Mouse (Mus musculus) midbrain, embryonic 13.5 days (tissue): ENCODE results near the gene Olfr1131. TPM values are rescaled to one million over a fixed set of nuclear protein-coding genes. Genes with fewer than 3 reads are reported as not detected.
"Not testable (repeated sequence)": the region's sequence is repeated elsewhere in the genome, so short reads cannot be mapped to it uniquely, and the experiment has no call there.

ENCODE experiments used
- ATAC-seq: fragments of 200-750 bp; cut with Nextera tagmentation; 2 replicates; pipeline ENCODE4 v1.8.0; 2017; ENCODE audit warnings: mild to moderate bottlenecking, moderate TSS enrichment, moderate library complexity
- H3K27ac ChIP-seq: fragments of 300-500 bp; sonication (generic); 2 replicates; pipeline ENCODE4 v1.5.1; 2015; ENCODE audit warnings: inconsistent platforms, mild to moderate bottlenecking, moderate library complexity
- H3K27me3 ChIP-seq: fragments of 300-500 bp; sonication (generic); 2 replicates; pipeline ENCODE4 v1.6.1; 2015; ENCODE audit warnings: mild to moderate bottlenecking, inconsistent platforms
- H3K36me3 ChIP-seq: fragments of 300-500 bp; sonication (generic); 2 replicates; pipeline ENCODE4 v1.6.1; 2015; ENCODE audit warnings: mild to moderate bottlenecking, inconsistent platforms
- H3K4me1 ChIP-seq: fragments of 300-500 bp; sonication (generic); replicated peaks from 2 replicates; pipeline ENCODE4 v1.6.1; 2015; ENCODE audit warnings: inconsistent platforms
- H3K4me2 ChIP-seq: fragments of 300-500 bp; sonication (generic); replicated peaks from 2 replicates; pipeline ENCODE4 v1.6.1; 2015; ENCODE audit warnings: moderate library complexity, mild to moderate bottlenecking, inconsistent platforms
- H3K4me3 ChIP-seq: fragments of 300-500 bp; sonication (generic); replicated peaks from 2 replicates; pipeline ENCODE4 v1.5.1; 2015; ENCODE audit warnings: mild to moderate bottlenecking, inconsistent platforms
- H3K9ac ChIP-seq: fragments of 300-500 bp; sonication (generic); replicated peaks from 2 replicates; pipeline ENCODE4 v1.6.1; 2015; ENCODE audit warnings: mild to moderate bottlenecking, inconsistent platforms
- H3K9me3 ChIP-seq: fragments of 300-500 bp; sonication (generic); 2 replicates; pipeline ENCODE4 v1.6.1; 2016; ENCODE audit warnings: mild to moderate bottlenecking, inconsistent platforms
- WGBS: fragments of 180-500 bp; shearing (Covaris S2); methylation state at CpG from one replicate; pipeline ENCODE4 v1.1.7; 2015; 5-methylcytosine and 5-hydroxymethylcytosine counted together
- polyA plus RNA-seq: library from polyadenylated mRNA; unstranded; fragments of >200 nt; fragmentation: Nextera tagmentation; extraction: Ambion mirVana; gene quantifications from 2 replicates; pipeline ENCODE4 v1.2.1, GENCODE M21; 2015

The Olfr1131 gene
- not detected in 2 replicates for polyA plus RNA-seq

- Histone ChIP-seq H3K27me3 (no peaks in the 10 kb centered on the region), H3K9me3 (no peaks in the 10 kb centered on the region), H3K27ac (no peak within 1 kb of the TSS), H3K36me3 (no peaks in the 10 kb centered on the region), H3K4me1 (no peaks in the 10 kb centered on the region), H3K4me2 (no peak within 1 kb of the TSS), H3K4me3 (no peak within 1 kb of the TSS), H3K9ac (no peak within 1 kb of the TSS)
- ATAC-seq: no peak
- WGBS: 71% methylated on average over 3 of the region's 3 CpGs
Observed at GRCm38 (mm10) chr2:87626804-87627203, at the start of gene Olfr1131. Olfr1131 (plus strand) TSS chr2:87627104.

DNA sequence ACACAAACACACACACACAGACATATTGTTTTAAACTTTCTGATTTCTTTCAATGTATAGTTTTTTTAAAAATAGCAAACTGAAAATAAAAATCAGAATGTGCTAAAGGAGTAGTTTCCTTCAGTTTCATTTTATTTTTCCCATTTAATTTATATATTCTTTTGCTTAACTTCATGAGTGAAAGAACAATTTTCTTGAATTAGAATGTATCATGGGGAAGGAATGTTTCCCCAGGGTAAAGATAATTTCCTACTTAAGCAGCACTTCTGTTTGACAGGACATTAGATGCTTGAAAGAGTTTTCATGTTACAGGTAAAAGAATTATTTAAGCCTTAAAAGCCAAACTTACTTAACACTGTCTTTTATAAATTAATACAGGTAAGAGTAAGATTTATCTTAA, 21.0 kb upstream of the Olfr1131 start, which contains the start of gene Olfr1130:
Gene Olfr1130 (plus strand): TSS at position 301 of the 400 bp plus-strand sequence.
- not testable (repeated sequence) for H3K4me2 ChIP-seq, H3K9me3 ChIP-seq, H3K36me3 ChIP-seq, H3K27me3 ChIP-seq, H3K4me3 ChIP-seq, H3K4me1 ChIP-seq, H3K9ac ChIP-seq, ATAC-seq, H3K27ac ChIP-seq

GRCm38 (mm10) chr2:87637435-87637834, 10.5 kb downstream of the Olfr1131 start, which contains the start of gene Olfr1132:
Olfr1132 (minus strand) TSS chr2:87637535.
- no peaks in the 10 kb centered on the region for H3K36me3 ChIP-seq
- ATAC-seq: no peak
- H3K9me3 ChIP-seq: no peaks in the 10 kb centered on the region
- H3K27ac ChIP-seq: no peak within 1 kb of the TSS
- no peak within 1 kb of the TSS for H3K9ac ChIP-seq
- H3K4me2 ChIP-seq: no peak within 1 kb of the TSS
- no peaks in the 10 kb centered on the region for H3K27me3 ChIP-seq
- H3K4me1 ChIP-seq: no peaks in the 10 kb centered on the region
- no peak within 1 kb of the TSS for H3K4me3 ChIP-seq

DNA sequence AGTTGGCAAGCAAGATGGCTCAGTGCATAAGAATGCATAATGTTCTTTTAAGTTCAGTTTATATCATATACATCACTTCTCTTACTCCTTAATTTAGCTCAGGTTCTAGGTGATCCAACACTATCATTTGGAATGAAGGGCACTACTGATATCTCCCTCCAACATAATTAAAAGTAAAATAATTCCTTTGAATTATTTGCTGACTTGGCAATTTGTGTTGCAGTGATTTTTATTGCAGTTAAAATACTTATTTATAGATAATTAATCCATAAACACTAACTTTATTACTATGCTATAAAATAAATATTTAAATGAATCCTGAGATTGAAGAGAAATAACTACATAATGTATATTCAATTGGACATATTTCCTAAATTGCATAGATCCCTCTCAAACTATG, 15.5 kb downstream of the Olfr1131 start:
- Histone ChIP-seq H3K36me3 (no peaks in the 10 kb centered on the region), H3K27ac (no peak overlapping the region), H3K4me2 (no peak overlapping the region), H3K4me3 (no peak overlapping the region), H3K27me3 (no peaks in the 10 kb centered on the region), H3K9ac (no peak overlapping the region), H3K4me1 (no peaks in the 10 kb centered on the region), H3K9me3 (no peaks in the 10 kb centered on the region)
- ATAC-seq: no peak

DNA sequence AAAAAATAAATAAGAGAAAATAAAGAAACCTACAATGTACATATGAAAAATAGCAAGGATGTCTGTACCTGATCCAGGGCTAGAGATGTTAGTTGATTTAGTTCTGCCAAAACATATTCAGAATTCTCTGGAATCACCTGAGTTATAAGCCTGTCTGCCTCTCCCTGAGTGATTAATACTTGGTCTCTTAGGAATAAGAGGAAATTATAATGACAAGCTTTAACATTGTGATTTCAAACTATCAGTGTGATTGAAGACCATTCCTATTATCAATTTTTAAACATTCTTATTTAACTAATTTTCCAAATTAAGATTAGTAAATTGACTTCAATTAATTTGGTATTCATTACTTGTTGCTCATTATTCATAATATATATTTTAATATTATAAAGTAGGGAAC, 20.4 kb downstream of the Olfr1131 start, which contains the start of gene Olfr1133:
Gene Olfr1133 (minus strand): TSS at position 101 of the 400 bp plus-strand sequence.
- ATAC-seq: no peak
- no peaks in the 10 kb centered on the region for H3K36me3 ChIP-seq
- H3K27ac ChIP-seq: no peak within 1 kb of the TSS
- no peak within 1 kb of the TSS for H3K4me3 ChIP-seq
- no peak within 1 kb of the TSS for H3K4me2 ChIP-seq
- no peaks in the 10 kb centered on the region for H3K27me3 ChIP-seq
- H3K9ac ChIP-seq: no peak within 1 kb of the TSS
- no peaks in the 10 kb centered on the region for H3K4me1 ChIP-seq
- H3K9me3 ChIP-seq: no peaks in the 10 kb centered on the region; the same call in 1 of the 2 replicates

DNA sequence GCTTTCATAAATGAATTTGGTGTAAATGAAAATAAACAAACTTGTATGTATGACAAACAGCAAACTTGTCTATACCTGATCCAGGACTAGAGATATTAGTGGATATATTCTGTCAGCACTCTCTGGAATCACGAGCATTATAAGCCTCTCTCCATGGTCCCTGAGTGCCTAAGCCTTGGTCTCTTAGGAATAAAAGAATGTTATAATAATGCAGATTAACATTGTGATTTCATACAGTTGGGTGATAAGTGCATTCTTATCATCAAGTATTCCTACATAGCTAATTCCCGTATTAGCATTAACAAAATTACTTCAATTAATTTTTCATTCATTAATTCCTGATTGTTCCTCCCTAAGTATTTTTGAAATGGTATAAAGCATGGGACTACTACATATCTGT, 31.5 kb downstream of the Olfr1131 start, which contains the start of gene Olfr1134:
Gene Olfr1134 (minus strand): TSS at position 101 of the 400 bp plus-strand sequence.
- no peak for ATAC-seq
- no peak within 1 kb of the TSS for H3K27ac ChIP-seq
- H3K4me3 ChIP-seq: no peak within 1 kb of the TSS
- no peaks in the 10 kb centered on the region for H3K4me1 ChIP-seq
- H3K9me3 ChIP-seq: no peaks in the 10 kb centered on the region
- WGBS: 83% methylated on average over 2 of the region's 2 CpGs
- no peaks in the 10 kb centered on the region for H3K36me3 ChIP-seq
- no peaks in the 10 kb centered on the region for H3K27me3 ChIP-seq
- no peak within 1 kb of the TSS for H3K4me2 ChIP-seq
- no peak within 1 kb of the TSS for H3K9ac ChIP-seq

- Histone ChIP-seq H3K9ac (no peak within 1 kb of the TSS), H3K27ac (no peak within 1 kb of the TSS), H3K36me3 (no peaks in the 10 kb centered on the region), H3K4me2 (no peak within 1 kb of the TSS), H3K27me3 (no peaks in the 10 kb centered on the region), H3K4me1 (no peaks in the 10 kb centered on the region), H3K9me3 (no peaks in the 10 kb centered on the region), H3K4me3 (no peak within 1 kb of the TSS)
- 26% methylated on average over 1 of the region's 1 CpGs for WGBS
- ATAC-seq: no peak
Observed at GRCm38 (mm10) chr2:87673564-87673963, 46.7 kb downstream of the Olfr1131 start, which contains the start of gene Olfr1135. Olfr1135 (minus strand) TSS chr2:87673664.

Other genes with a start within 250 kb of the Olfr1131 start
- not detected in 2 replicates for gene Olfr1122, start 241.3 kb upstream of the Olfr1131 start, polyA plus RNA-seq
- gene Olfr1123, start 210.5 kb upstream of the Olfr1131 start, polyA plus RNA-seq: not detected in 2 replicates
- gene Olfr1124, start 196.8 kb upstream of the Olfr1131 start, polyA plus RNA-seq: 0.07 TPM in 1 of 2 replicates, not detected in the other
- gene Olfr1126, start 173.1 kb upstream of the Olfr1131 start, polyA plus RNA-seq: not detected in 2 replicates
- gene Pramel7, start 130.0 kb upstream of the Olfr1131 start, polyA plus RNA-seq: not detected in 2 replicates
- gene Pramel6, start 120.5 kb upstream of the Olfr1131 start, polyA plus RNA-seq: not detected in 2 replicates
- gene Olfr153, start 95.3 kb upstream of the Olfr1131 start, polyA plus RNA-seq: not detected in 2 replicates
- gene Olfr1128, start 81.6 kb upstream of the Olfr1131 start, polyA plus RNA-seq: not detected in 2 replicates
- not detected in 2 replicates for gene Olfr1129, start 53.2 kb upstream of the Olfr1131 start, polyA plus RNA-seq
- not detected in 2 replicates for gene Olfr1130, start 20.9 kb upstream of the Olfr1131 start, polyA plus RNA-seq
- not detected in 2 replicates for gene Olfr1132, start 10.4 kb downstream of the Olfr1131 start, polyA plus RNA-seq
- not detected in 2 replicates for gene Olfr1133, start 20.3 kb downstream of the Olfr1131 start, polyA plus RNA-seq
- gene Olfr1134, start 31.4 kb downstream of the Olfr1131 start, polyA plus RNA-seq: not detected in 2 replicates
- gene Olfr1135, start 46.6 kb downstream of the Olfr1131 start, polyA plus RNA-seq: not detected in 2 replicates
- gene Olfr1136, start 66.8 kb downstream of the Olfr1131 start, polyA plus RNA-seq: not detected in 2 replicates
- not detected in 2 replicates for gene Olfr1137, start 86.1 kb downstream of the Olfr1131 start, polyA plus RNA-seq
- gene Olfr1138, start 112.9 kb downstream of the Olfr1131 start, polyA plus RNA-seq: not detected in 2 replicates
- gene Olfr1140, start 116.6 kb downstream of the Olfr1131 start, polyA plus RNA-seq: not detected in 2 replicates
- not detected in 2 replicates for gene Olfr1141, start 126.9 kb downstream of the Olfr1131 start, polyA plus RNA-seq
- gene Olfr152, start 152.4 kb downstream of the Olfr1131 start, polyA plus RNA-seq: not detected in 2 replicates
- not detected in 2 replicates for gene Olfr1143, start 173.5 kb downstream of the Olfr1131 start, polyA plus RNA-seq
- gene Olfr1145, start 182.7 kb downstream of the Olfr1131 start, polyA plus RNA-seq: not detected in 2 replicates
- gene Olfr1148, start 203.4 kb downstream of the Olfr1131 start, polyA plus RNA-seq: not detected in 2 replicates
- not detected in 2 replicates for gene Olfr1150-ps1, start 216.9 kb downstream of the Olfr1131 start, polyA plus RNA-seq
- not detected in 2 replicates for gene Olfr1151, start 228.8 kb downstream of the Olfr1131 start, polyA plus RNA-seq
- gene Olfr1152, start 239.4 kb downstream of the Olfr1131 start, polyA plus RNA-seq: not detected in 2 replicates